Mouse (Mus musculus) myocyte (in vitro differentiated cells): ENCODE measurements around the gene AY074887.

Source experiments
- CEBPB ChIP-seq: IDR thresholded peaks from 2 replicates; pipeline ENCODE4 v1.6.1; 2011; ENCODE audit warnings: mild to moderate bottlenecking, moderate library complexity; ENCODE audit not compliant: poor library complexity, insufficient read depth, severe bottlenecking
- E2F4 ChIP-seq: IDR thresholded peaks from one replicate; pipeline ENCODE4 v1.6.1; 2011; ENCODE audit warnings: mild to moderate bottlenecking, control low read depth, moderate library complexity; ENCODE audit not compliant: insufficient read depth
- MAX ChIP-seq: IDR thresholded peaks from one replicate; pipeline ENCODE4 v1.6.1; 2011; ENCODE audit warnings: low read depth, mild to moderate bottlenecking, control low read depth
- MYOD1 ChIP-seq, 3 experiments: IDR thresholded peaks; one replicate each; pipeline ENCODE4 v1.6.1; 2011; ENCODE audit warnings: control low read depth in 2 of 3, low read depth in 2 of 3, mild to moderate bottlenecking in 2 of 3, moderate library complexity in 1 of 3; ENCODE audit not compliant: insufficient read length in 2 of 3, control insufficient read depth in 1 of 3
- MYOG ChIP-seq, 3 experiments: IDR thresholded peaks; one replicate each; pipeline ENCODE4 v1.6.1; 2011; ENCODE audit warnings: control low read depth in 2 of 3, low read depth in 2 of 3, mild to moderate bottlenecking in 2 of 3; ENCODE audit not compliant: insufficient read length in 2 of 3, control insufficient read depth in 1 of 3, insufficient read depth in 1 of 3
- POLR2A ChIP-seq: IDR thresholded peaks from one replicate; pipeline ENCODE4 v1.6.1; 2011; ENCODE audit warnings: low read depth, mild to moderate bottlenecking, control low read depth, moderate library complexity; ENCODE audit not compliant: insufficient read length
- POLR2AphosphoS2 ChIP-seq: IDR thresholded peaks from one replicate; pipeline ENCODE4 v1.6.1; 2011; ENCODE audit warnings: low read depth, control low read depth; ENCODE audit not compliant: insufficient read length
- REST ChIP-seq: IDR thresholded peaks from one replicate; pipeline ENCODE4 v1.6.1; 2011; ENCODE audit warnings: mild to moderate bottlenecking, control low read depth, moderate library complexity; ENCODE audit not compliant: insufficient read depth, insufficient read length
- SRF ChIP-seq: IDR thresholded peaks from one replicate; pipeline ENCODE4 v1.6.1; 2011; ENCODE audit warnings: low read depth; ENCODE audit not compliant: control insufficient read depth, insufficient read length
- TCF12 ChIP-seq: IDR thresholded peaks from one replicate; pipeline ENCODE4 v1.6.1; 2011; ENCODE audit warnings: mild to moderate bottlenecking, control low read depth; ENCODE audit not compliant: poor library complexity, insufficient read depth, severe bottlenecking
- TCF3 ChIP-seq: IDR thresholded peaks from one replicate; pipeline ENCODE4 v1.6.1; 2011; ENCODE audit warnings: low read depth, control low read depth; ENCODE audit not compliant: insufficient read length
- USF1 ChIP-seq: IDR thresholded peaks from one replicate; pipeline ENCODE4 v1.6.1; 2011; ENCODE audit warnings: low read depth, mild to moderate bottlenecking, control low read depth, moderate library complexity

- TF ChIP-seq E2F4 (no peak), POLR2A (no peak), MYOD1 (IDR thresholded peaks at IDR 0.05; ENCODE audit: control insufficient read depth in 1 of 3, insufficient read length in 2 of 3, low read depth in 2 of 3) (no peak), POLR2AphosphoS2 (no peak), TCF12 (no peak), MYOG (IDR thresholded peaks at IDR 0.05; ENCODE audit: control insufficient read depth in 1 of 3, insufficient read depth in 1 of 3, insufficient read length in 2 of 3, low read depth in 2 of 3) (no peak), MAX (no peak), SRF (no peak), CEBPB (no peak), USF1 (no peak), TCF3 (no peak), REST (no peak)
Measured at GRCm38 (mm10) chr9:54980674-54981073, 29.9 kb upstream of the AY074887 start, which contains the start of gene Chrna5.
